Mouse (Mus musculus): ENCODE measurements around the gene Cntn3. TPM values are rescaled to one million over a fixed set of nuclear protein-coding genes. Genes with fewer than 3 reads are reported as not detected.

Cntn3 gene
- total and polyA plus RNA-seq, 2 experiments from 2014 or later = 2.5 to 4.3 TPM

DNA sequence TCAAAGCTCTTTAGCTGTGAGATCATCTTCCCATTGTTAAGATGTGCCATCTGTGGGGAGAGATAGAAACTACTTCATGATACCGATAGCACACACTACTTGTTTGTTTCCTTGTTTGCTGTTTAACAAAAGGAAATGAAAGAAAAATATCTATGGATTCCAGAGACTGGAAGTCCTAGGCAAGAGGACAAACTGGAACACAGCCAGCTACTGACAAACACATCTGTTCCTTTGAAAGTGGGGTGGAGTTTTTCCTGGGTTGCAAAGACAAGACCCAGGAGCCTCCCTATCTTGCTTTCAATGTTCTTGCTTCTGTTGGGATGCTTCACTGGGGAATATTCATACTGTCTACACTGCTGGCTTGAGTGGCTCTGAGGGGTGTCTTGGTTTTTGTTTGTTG lies 5.4 kb downstream of the Cntn3 start:
- ATAC-seq = no peak
- TF ChIP-seq CTCF (IDR thresholded peaks at IDR 0.05; ENCODE audit: low read depth) = no peak
- H3K4me1 ChIP-seq (ENCODE audit: insufficient read depth, low read length) = no peaks in the 10 kb centered on the region
- H3K9me3 ChIP-seq (ENCODE audit: low read length) = no peaks in the 10 kb centered on the region
- no peaks in the 10 kb centered on the region for H3K36me3 ChIP-seq (ENCODE audit: insufficient read depth, low read length)
- no peak overlapping the region for H3K4me2 ChIP-seq (ENCODE audit: low read depth, low read length)
- no peaks in the 10 kb centered on the region for H3K27me3 ChIP-seq (ENCODE audit: insufficient read depth, low read length)
- H3K9ac ChIP-seq (replicated peaks; ENCODE audit: low read length) = no peak overlapping the region
- 53% methylated on average over 1 of the region's 1 CpGs for WGBS
- no peak overlapping the region for H3K4me3 ChIP-seq (ENCODE audit: low read length)
- H3K27ac ChIP-seq = no peak overlapping the region
- no peak for DNase-seq (ENCODE audit: low spot score)

- Histone ChIP-seq H3K36me3 (ENCODE audit: insufficient read depth, low read length) (no peaks in the 10 kb centered on the region), H3K9me3 (ENCODE audit: low read length) (no peaks in the 10 kb centered on the region), H3K27me3 (ENCODE audit: insufficient read depth, low read length) (no peaks in the 10 kb centered on the region), H3K27ac (no peak overlapping the region), H3K4me3 (ENCODE audit: low read length) (no peak overlapping the region), H3K4me1 (ENCODE audit: insufficient read depth, low read length) (no peaks in the 10 kb centered on the region), H3K9ac (replicated peaks; ENCODE audit: low read length) (no peak overlapping the region), H3K4me2 (ENCODE audit: low read depth, low read length) (no peak overlapping the region)
- 94% methylated on average over 1 of the region's 1 CpGs for WGBS
- DNase-seq (ENCODE audit: low spot score) = no peak
- TF ChIP-seq CTCF (IDR thresholded peaks at IDR 0.05; ENCODE audit: low read depth) = no peak
- ATAC-seq = no peak
Observed at GRCm38 (mm10) chr6:102565228-102565627, 7.7 kb downstream of the Cntn3 start.

DNA sequence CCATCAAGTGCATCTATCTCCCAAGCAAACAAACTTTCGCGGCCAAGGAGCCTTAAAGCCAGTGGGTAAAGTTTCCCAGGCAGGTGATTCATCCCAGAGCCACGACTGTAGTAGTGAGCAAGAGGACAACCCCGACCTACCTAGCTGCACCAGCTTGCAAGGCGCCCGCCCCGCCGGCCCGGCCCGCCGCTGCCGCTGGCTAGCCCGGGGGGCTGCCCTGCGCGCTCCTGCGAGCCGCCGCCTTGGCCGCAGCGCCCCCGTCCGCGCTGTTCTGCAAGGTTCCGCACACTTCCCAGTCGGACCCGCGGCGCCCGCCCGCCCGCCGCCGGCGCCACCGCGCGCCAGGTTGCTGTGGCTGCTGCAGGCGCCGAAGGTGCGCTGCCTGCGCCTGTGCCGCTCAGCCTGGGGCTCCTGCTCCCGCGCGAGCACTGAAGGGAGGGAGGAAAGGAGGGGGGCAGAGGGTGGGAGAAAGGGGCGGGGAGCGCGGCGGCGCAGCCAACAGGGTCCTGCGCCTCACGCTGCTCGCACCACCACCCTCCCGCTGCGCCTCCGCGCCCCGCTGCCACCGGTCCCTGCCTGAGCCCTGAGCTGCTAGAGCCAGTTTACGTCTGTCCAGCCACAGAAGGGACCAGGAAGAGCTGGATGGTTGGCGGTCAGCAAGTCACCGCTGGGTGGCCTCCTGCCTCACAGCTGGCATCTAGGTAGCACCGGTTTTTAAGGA lies 8.7 kb downstream of the Cntn3 start:
- peak overlapping the region; percentile 82 for H3K4me2 ChIP-seq (ENCODE audit: low read depth, low read length)
- H3K27me3 ChIP-seq (ENCODE audit: insufficient read depth, low read length) = no peaks in the 10 kb centered on the region
- WGBS = 2% methylated on average over 42 of the region's 63 CpGs
- H3K36me3 ChIP-seq (ENCODE audit: insufficient read depth, low read length) = no peaks in the 10 kb centered on the region
- peak; percentile 67 for TF ChIP-seq CTCF (IDR thresholded peaks at IDR 0.05; ENCODE audit: low read depth)
- H3K9ac ChIP-seq (replicated peaks; ENCODE audit: low read length) = peak overlapping the region; percentile 61
- H3K4me1 ChIP-seq (ENCODE audit: insufficient read depth, low read length) = no peaks in the 10 kb centered on the region
- peak overlapping the region; percentile 73 for H3K4me3 ChIP-seq (ENCODE audit: low read length)
- H3K27ac ChIP-seq = peak overlapping the region; percentile 36; the same call in 1 of the 2 replicates
- DNase-seq (ENCODE audit: low spot score) = peak; percentile 83
- peak; percentile 97 for ATAC-seq
- H3K9me3 ChIP-seq (ENCODE audit: low read length) = no peaks in the 10 kb centered on the region

DNA sequence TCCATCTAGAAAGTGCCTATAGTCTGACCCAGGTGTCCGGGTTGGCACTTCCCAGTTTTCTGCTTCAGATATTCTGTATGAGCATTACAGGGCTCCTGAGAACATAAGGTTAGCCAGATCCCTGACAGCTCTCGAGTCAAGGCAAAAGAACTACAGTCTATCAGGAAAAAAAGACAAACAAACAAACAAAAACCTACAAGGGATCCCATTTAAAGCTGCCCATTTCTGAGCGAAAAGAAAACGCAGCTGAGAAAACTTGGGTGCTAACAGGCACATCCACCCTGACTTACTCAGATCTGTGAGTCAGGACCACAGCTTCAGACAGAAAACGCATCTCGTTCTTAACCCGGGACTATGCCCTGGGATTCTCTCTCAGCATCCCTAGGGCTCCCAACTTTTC lies 9.5 kb downstream of the Cntn3 start:
- H3K27ac ChIP-seq = no peak overlapping the region
- ATAC-seq (no peak), DNase-seq (ENCODE audit: low spot score) (no peak)
- H3K4me3 ChIP-seq (ENCODE audit: low read length) = peak overlapping the region; percentile 73
- no peaks in the 10 kb centered on the region for H3K9me3 ChIP-seq (ENCODE audit: low read length)
- H3K9ac ChIP-seq (replicated peaks; ENCODE audit: low read length) = peak overlapping the region; percentile 61
- H3K4me1 ChIP-seq (ENCODE audit: insufficient read depth, low read length) = no peaks in the 10 kb centered on the region
- peak overlapping the region; percentile 82 for H3K4me2 ChIP-seq (ENCODE audit: low read depth, low read length)
- no peaks in the 10 kb centered on the region for H3K36me3 ChIP-seq (ENCODE audit: insufficient read depth, low read length)
- no peak for TF ChIP-seq CTCF (IDR thresholded peaks at IDR 0.05; ENCODE audit: low read depth)
- no peaks in the 10 kb centered on the region for H3K27me3 ChIP-seq (ENCODE audit: insufficient read depth, low read length)
- 2% methylated on average over 7 of the region's 7 CpGs for WGBS

- ATAC-seq (no peak), DNase-seq (ENCODE audit: low spot score) (no peak)
- H3K36me3 ChIP-seq (ENCODE audit: insufficient read depth, low read length) = no peaks in the 10 kb centered on the region
- no peak overlapping the region for H3K4me2 ChIP-seq (ENCODE audit: low read depth, low read length)
- no peak overlapping the region for H3K27ac ChIP-seq
- H3K27me3 ChIP-seq (ENCODE audit: insufficient read depth, low read length) = no peaks in the 10 kb centered on the region
- no peaks in the 10 kb centered on the region for H3K4me1 ChIP-seq (ENCODE audit: insufficient read depth, low read length)
- WGBS = 60% methylated on average over 3 of the region's 3 CpGs
- H3K9me3 ChIP-seq (ENCODE audit: low read length) = no peaks in the 10 kb centered on the region
- no peak overlapping the region for H3K4me3 ChIP-seq (ENCODE audit: low read length)
- no peak for TF ChIP-seq CTCF (IDR thresholded peaks at IDR 0.05; ENCODE audit: low read depth)
- no peak overlapping the region for H3K9ac ChIP-seq (replicated peaks; ENCODE audit: low read length)
Observed at GRCm38 (mm10) chr6:102557521-102557920, 15.4 kb downstream of the Cntn3 start.

DNA sequence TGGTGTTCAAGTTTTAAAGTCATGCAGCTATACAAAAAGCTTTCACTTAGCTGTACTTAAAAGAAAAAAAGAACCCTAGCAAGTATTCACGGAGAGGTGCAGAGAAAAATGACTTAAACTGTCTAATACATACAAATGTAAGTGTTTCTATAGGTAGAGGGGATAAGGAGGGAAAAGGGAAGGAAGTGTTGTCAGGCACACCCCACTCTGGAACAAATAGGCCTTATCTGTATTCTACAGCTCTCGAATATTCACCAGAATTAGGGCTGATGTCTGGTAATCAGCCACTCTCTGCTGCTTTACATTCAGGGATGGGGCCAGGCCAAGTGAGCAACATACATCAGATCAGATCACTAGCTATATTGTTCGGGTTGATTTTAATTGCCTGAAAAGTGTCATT lies 16.4 kb downstream of the Cntn3 start:
- H3K27ac ChIP-seq = no peak overlapping the region
- TF ChIP-seq CTCF (IDR thresholded peaks at IDR 0.05; ENCODE audit: low read depth) = no peak
- H3K9me3 ChIP-seq (ENCODE audit: low read length) = no peaks in the 10 kb centered on the region
- H3K36me3 ChIP-seq (ENCODE audit: insufficient read depth, low read length) = no peaks in the 10 kb centered on the region
- ATAC-seq (no peak), DNase-seq (ENCODE audit: low spot score) (no peak)
- H3K4me3 ChIP-seq (ENCODE audit: low read length) = no peak overlapping the region
- 66% methylated on average over 3 of the region's 3 CpGs for WGBS
- no peaks in the 10 kb centered on the region for H3K27me3 ChIP-seq (ENCODE audit: insufficient read depth, low read length)
- no peaks in the 10 kb centered on the region for H3K4me1 ChIP-seq (ENCODE audit: insufficient read depth, low read length)
- no peak overlapping the region for H3K4me2 ChIP-seq (ENCODE audit: low read depth, low read length)
- no peak overlapping the region for H3K9ac ChIP-seq (replicated peaks; ENCODE audit: low read length)

GRCm38 (mm10) chr6:102555814-102556437 lies 17.0 kb downstream of the Cntn3 start:
- 89% methylated on average over 4 of the region's 4 CpGs for WGBS
- Histone ChIP-seq H3K9ac (replicated peaks; ENCODE audit: low read length) (no peak overlapping the region), H3K4me3 (ENCODE audit: low read length) (no peak overlapping the region)

More at GRCm38 (mm10) chr6:102555814-102556437, 17.0 kb downstream of the Cntn3 start:
- no peak for TF ChIP-seq CTCF (IDR thresholded peaks at IDR 0.05; ENCODE audit: low read depth)
- Histone ChIP-seq H3K27me3 (ENCODE audit: insufficient read depth, low read length) (no peaks in the 10 kb centered on the region), H3K36me3 (ENCODE audit: insufficient read depth, low read length) (no peaks in the 10 kb centered on the region), H3K4me1 (ENCODE audit: insufficient read depth, low read length) (no peaks in the 10 kb centered on the region), H3K27ac (no peak overlapping the region), H3K9me3 (ENCODE audit: low read length) (no peaks in the 10 kb centered on the region), H3K4me2 (ENCODE audit: low read depth, low read length) (no peak overlapping the region)
- no peak for ATAC-seq
- DNase-seq (ENCODE audit: low spot score) = no peak
